Mouse (Mus musculus) stomach, postnatal 0 days (tissue): ENCODE data around the gene Rhox3a2.
"Not testable (repeated sequence)": the region's sequence is repeated elsewhere in the genome, so short reads cannot be mapped to it uniquely, and the experiment has no call there.

Source experiments
- CTCF ChIP-seq: IDR thresholded peaks from 2 replicates; pipeline ENCODE4 v1.5.1; 2016; ENCODE audit warnings: antibody characterized with exemption, low read depth, mild to moderate bottlenecking, moderate library complexity
- EP300 ChIP-seq: optimal IDR thresholded peaks from 2 replicates; pipeline ENCODE3; 2016; ENCODE audit warnings: antibody characterized with exemption

DNA sequence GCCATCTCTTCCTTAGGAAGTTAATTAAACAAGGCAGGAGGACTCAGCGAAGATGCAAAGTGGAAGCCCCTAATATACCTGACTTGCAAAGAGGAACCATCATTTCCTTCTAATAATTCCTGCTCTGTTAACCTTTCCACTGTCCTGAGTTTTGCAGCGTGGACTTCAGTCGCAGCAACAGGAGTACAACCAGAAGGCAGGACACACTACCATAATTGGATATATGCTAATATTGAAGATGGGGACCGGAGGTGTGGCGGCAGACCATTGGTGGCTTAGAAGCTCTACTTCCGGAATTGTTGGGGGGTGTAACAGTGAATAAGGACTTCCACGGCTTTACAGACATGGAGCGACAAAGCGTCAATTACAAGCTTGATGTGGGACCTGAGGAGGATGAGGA, 31.9 kb downstream of the Rhox3a2 start, which contains the start of gene Rhox2b:
- TF ChIP-seq CTCF, EP300: not testable (repeated sequence)
